Mouse (Mus musculus): Measurements from ENCODE around the gene Rapgef4. TPM values are rescaled to one million over a fixed set of nuclear protein-coding genes. Genes with fewer than 3 reads are reported as not detected.
A peak's percentile ranks its signal among the peaks of the same experiment; 100 is the strongest.

The Rapgef4 gene
- polyA plus RNA-seq, 1 experiment from 2014 or later: 2.9 TPM

- Histone ChIP-seq H3K4me3 (no peak overlapping the region), H3K36me3 (no peaks in the 10 kb centered on the region), H3K27me3 (ENCODE audit: insufficient read depth, poor library complexity, severe bottlenecking) (no peaks in the 10 kb centered on the region), H3K27ac (0 out of 2 replicates have a peak overlapping the region, but pooled peaks have one; percentile 43), H3K9me3 (no peaks in the 10 kb centered on the region), H3K4me1 (replicated peaks) (peaks cover 4% of the 10 kb centered on the region)
- no peak for DNase-seq (ENCODE audit: low spot score)
- 48% methylated on average over 9 of the region's 9 CpGs for WGBS
These were observed 176.5 kb downstream of the Rapgef4 start for GRCm38 (mm10) chr2:72157561-72157960.

GRCm38 (mm10) chr2:72158045-72158444, 177.0 kb downstream of the Rapgef4 start:
- Histone ChIP-seq H3K27ac (no peak overlapping the region), H3K4me3 (no peak overlapping the region), H3K27me3 (ENCODE audit: insufficient read depth, poor library complexity, severe bottlenecking) (no peaks in the 10 kb centered on the region), H3K36me3 (no peaks in the 10 kb centered on the region), H3K9me3 (no peaks in the 10 kb centered on the region), H3K4me1 (replicated peaks) (peaks cover 4% of the 10 kb centered on the region)
- 90% methylated on average over 5 of the region's 5 CpGs for WGBS
- DNase-seq (ENCODE audit: low spot score): no peak

GRCm38 (mm10) chr2:72158691-72159225, 177.7 kb downstream of the Rapgef4 start:
- H3K27me3 ChIP-seq (ENCODE audit: insufficient read depth, poor library complexity, severe bottlenecking): no peaks in the 10 kb centered on the region
- H3K4me3 ChIP-seq: no peak overlapping the region
- H3K4me1 ChIP-seq (replicated peaks): peaks cover 4% of the 10 kb centered on the region
- no peaks in the 10 kb centered on the region for H3K36me3 ChIP-seq
- no peaks in the 10 kb centered on the region for H3K9me3 ChIP-seq
- WGBS: 83% methylated on average over 10 of the region's 10 CpGs
- H3K27ac ChIP-seq: no peak overlapping the region
- DNase-seq (ENCODE audit: low spot score): no peak

GRCm38 (mm10) chr2:72159281-72159680, 178.2 kb downstream of the Rapgef4 start:
- H3K27me3 ChIP-seq (ENCODE audit: insufficient read depth, poor library complexity, severe bottlenecking): no peaks in the 10 kb centered on the region
- no peaks in the 10 kb centered on the region for H3K9me3 ChIP-seq
- H3K4me1 ChIP-seq (replicated peaks): peaks cover 4% of the 10 kb centered on the region
- no peaks in the 10 kb centered on the region for H3K36me3 ChIP-seq
- DNase-seq (ENCODE audit: low spot score): no peak
- no peak overlapping the region for H3K27ac ChIP-seq
- H3K4me3 ChIP-seq: no peak overlapping the region
- 87% methylated on average over 6 of the region's 6 CpGs for WGBS

- H3K4me1 ChIP-seq (replicated peaks): peaks cover 18% of the 10 kb centered on the region
- no peak overlapping the region for H3K4me3 ChIP-seq
- H3K27me3 ChIP-seq (ENCODE audit: insufficient read depth, poor library complexity, severe bottlenecking): no peaks in the 10 kb centered on the region
- 87% methylated on average over 5 of the region's 5 CpGs for WGBS
- no peak overlapping the region for H3K27ac ChIP-seq
- no peak for DNase-seq (ENCODE audit: low spot score)
- no peaks in the 10 kb centered on the region for H3K9me3 ChIP-seq
- H3K36me3 ChIP-seq: no peaks in the 10 kb centered on the region
These were observed 184.3 kb downstream of the Rapgef4 start for GRCm38 (mm10) chr2:72165136-72165854.

- Histone ChIP-seq H3K4me1 (replicated peaks) (peaks cover 18% of the 10 kb centered on the region), H3K36me3 (no peaks in the 10 kb centered on the region), H3K4me3 (no peak overlapping the region), H3K27me3 (ENCODE audit: insufficient read depth, poor library complexity, severe bottlenecking) (no peaks in the 10 kb centered on the region), H3K27ac (0 out of 2 replicates have a peak overlapping the region, but pooled peaks have one; percentile 45), H3K9me3 (no peaks in the 10 kb centered on the region)
- DNase-seq (ENCODE audit: low spot score): no peak
- 62% methylated on average over 9 of the region's 9 CpGs for WGBS
These were observed 188.5 kb downstream of the Rapgef4 start for GRCm38 (mm10) chr2:72169451-72170100.

- peaks cover 20% of the 10 kb centered on the region for H3K4me1 ChIP-seq (replicated peaks)
- no peaks in the 10 kb centered on the region for H3K36me3 ChIP-seq
- H3K27ac ChIP-seq: no peak overlapping the region
- WGBS: 85% methylated on average over 8 of the region's 8 CpGs
- no peaks in the 10 kb centered on the region for H3K27me3 ChIP-seq (ENCODE audit: insufficient read depth, poor library complexity, severe bottlenecking)
- H3K9me3 ChIP-seq: no peaks in the 10 kb centered on the region
- no peak overlapping the region for H3K4me3 ChIP-seq
- no peak for DNase-seq (ENCODE audit: low spot score)
These were observed 189.5 kb downstream of the Rapgef4 start for GRCm38 (mm10) chr2:72170546-72170945.

GRCm38 (mm10) chr2:72171204-72171603, 190.2 kb downstream of the Rapgef4 start:
- Histone ChIP-seq H3K4me3 (no peak overlapping the region), H3K27me3 (ENCODE audit: insufficient read depth, poor library complexity, severe bottlenecking) (no peaks in the 10 kb centered on the region), H3K4me1 (replicated peaks) (peaks cover 27% of the 10 kb centered on the region), H3K36me3 (no peaks in the 10 kb centered on the region), H3K9me3 (no peaks in the 10 kb centered on the region), H3K27ac (no peak overlapping the region)
- no peak for DNase-seq (ENCODE audit: low spot score)
- 91% methylated on average over 5 of the region's 5 CpGs for WGBS

GRCm38 (mm10) chr2:72173010-72173409, 192.0 kb downstream of the Rapgef4 start:
- H3K4me3 ChIP-seq: no peak overlapping the region
- H3K27ac ChIP-seq: no peak overlapping the region
- DNase-seq (ENCODE audit: low spot score): no peak
- WGBS: 77% methylated on average over 3 of the region's 3 CpGs
- no peaks in the 10 kb centered on the region for H3K9me3 ChIP-seq
- H3K27me3 ChIP-seq (ENCODE audit: insufficient read depth, poor library complexity, severe bottlenecking): no peaks in the 10 kb centered on the region
- H3K4me1 ChIP-seq (replicated peaks): peaks cover 31% of the 10 kb centered on the region
- H3K36me3 ChIP-seq: no peaks in the 10 kb centered on the region

GRCm38 (mm10) chr2:72173844-72174243, 192.8 kb downstream of the Rapgef4 start:
- no peak for DNase-seq (ENCODE audit: low spot score)
- Histone ChIP-seq H3K4me3 (no peak overlapping the region), H3K27me3 (ENCODE audit: insufficient read depth, poor library complexity, severe bottlenecking) (no peaks in the 10 kb centered on the region), H3K9me3 (no peaks in the 10 kb centered on the region), H3K4me1 (replicated peaks) (peaks cover 29% of the 10 kb centered on the region), H3K36me3 (no peaks in the 10 kb centered on the region), H3K27ac (no peak overlapping the region)
- WGBS: 57% methylated on average over 4 of the region's 4 CpGs

GRCm38 (mm10) chr2:72175536-72175935, 194.5 kb downstream of the Rapgef4 start:
- peaks cover 19% of the 10 kb centered on the region for H3K4me1 ChIP-seq (replicated peaks)
- H3K9me3 ChIP-seq: no peaks in the 10 kb centered on the region
- H3K27me3 ChIP-seq (ENCODE audit: insufficient read depth, poor library complexity, severe bottlenecking): no peaks in the 10 kb centered on the region
- no peak for DNase-seq (ENCODE audit: low spot score)
- no peaks in the 10 kb centered on the region for H3K36me3 ChIP-seq
- 78% methylated on average over 7 of the region's 7 CpGs for WGBS
- no peak overlapping the region for H3K27ac ChIP-seq
- H3K4me3 ChIP-seq: no peak overlapping the region

- Histone ChIP-seq H3K4me1 (replicated peaks) (peaks cover 23% of the 10 kb centered on the region), H3K27me3 (ENCODE audit: insufficient read depth, poor library complexity, severe bottlenecking) (no peaks in the 10 kb centered on the region), H3K4me3 (no peak overlapping the region), H3K27ac (no peak overlapping the region), H3K36me3 (no peaks in the 10 kb centered on the region), H3K9me3 (no peaks in the 10 kb centered on the region)
- DNase-seq (ENCODE audit: low spot score): no peak
- WGBS: 49% methylated on average over 5 of the region's 5 CpGs
These were observed 194.9 kb downstream of the Rapgef4 start for GRCm38 (mm10) chr2:72175971-72176370.
